ENCODE assay signal across 25 mouse cellular contexts in genomic region chr11:105928171-105928570, GRCm38 (mm10). TPM values are rescaled to one million over a fixed set of nuclear protein-coding genes. Genes with fewer than 3 reads are reported as not detected.
"Had no signal": no experiment of that assay in that cellular context is flagged by ENCODE, and none has a peak within 500 bp of the region (broad histone marks: within the 10 kb centered on the region; RNA-seq: fewer than 3 reads in every experiment).

No protein-coding gene starts in this region.

- ATAC-seq: hindbrain, embryonic 16.5 days; inflammation-experienced regulatory T-cells, adult 6 months; intestine, embryonic 16.5 days; liver, embryonic 12.5 days had no signal

- H3K4me2 ChIP-seq: heart, embryonic 11.5 days; heart, embryonic 13.5 days; heart, embryonic 15.5 days; hindbrain, embryonic 12.5 days; hindbrain, embryonic 14.5 days; limb, embryonic 13.5 days; limb, embryonic 15.5 days; liver, embryonic 12.5 days had no signal

- H3K9ac ChIP-seq: heart, embryonic 13.5 days; heart, embryonic 15.5 days; hindbrain, embryonic 12.5 days; hindbrain, embryonic 14.5 days; limb, embryonic 15.5 days; liver, embryonic 12.5 days; liver, embryonic 14.5 days had no signal

- H3K27ac ChIP-seq: heart, adult 2 months; heart, embryonic 13.5 days; heart, embryonic 15.5 days; hindbrain, embryonic 12.5 days; hindbrain, embryonic 14.5 days; limb, embryonic 13.5 days; limb, embryonic 15.5 days; liver, embryonic 12.5 days; liver, embryonic 14.5 days had no signal

- H3K4me3 ChIP-seq: heart, adult 2 months; heart, embryonic 13.5 days; heart, embryonic 15.5 days; hindbrain, embryonic 10.5 days; hindbrain, embryonic 12.5 days; limb, embryonic 13.5 days; limb, embryonic 15.5 days; liver, embryonic 12.5 days had no signal

- H3K9me3 ChIP-seq: heart, embryonic 13.5 days; heart, embryonic 15.5 days; hindbrain, embryonic 10.5 days; hindbrain, embryonic 12.5 days; limb, embryonic 13.5 days; limb, embryonic 15.5 days; liver, embryonic 12.5 days had no signal

- H3K36me3 ChIP-seq: liver, embryonic 12.5 days had no signal

- H3K27me3 ChIP-seq: heart, embryonic 15.5 days; hindbrain, embryonic 12.5 days; limb, embryonic 13.5 days; limb, embryonic 15.5 days had no signal

- DNase-seq: gastrocnemius, postnatal 10 days; gastrocnemius, postnatal 25 days; heart, adult 2 months; heart, postnatal 14 days; heart, postnatal 36 days; kidney, adult 11 months; kidney, adult 8-10 months; kidney, postnatal 14 days; layer of hippocampus, adult 9-11 months; layer of hippocampus, postnatal 36 days; left cerebral cortex, postnatal 4 days had no signal

- H3K4me1 ChIP-seq: heart, embryonic 13.5 days; hindbrain, embryonic 12.5 days; limb, embryonic 13.5 days had no signal

RNA-seq across cellular contexts. Expression of gene Ace, which starts 39.6 kb away (rescaled TPM):
- total RNA-seq: granulocyte monocyte progenitor cell, adult 5-6 weeks had no signal
- polyA plus RNA-seq: inflammation-experienced regulatory T-cells, adult 6 months had no signal
